Mouse (Mus musculus) CH12.LX (cell line): ENCODE measurements around the gene Zfp661. TPM values are rescaled to one million over a fixed set of nuclear protein-coding genes. Genes with fewer than 3 reads are reported as not detected.

ENCODE experiments used
- DNase-seq: peaks from one replicate; pipeline ENCODE4 v3.0.0-alpha.2; 2013; ENCODE audit errors: extremely low read depth
- H3K27ac ChIP-seq: 2 replicates; pipeline ENCODE4 v1.5.1; 2012; ENCODE audit warnings: low read depth, mild to moderate bottlenecking, control low read depth, moderate library complexity; ENCODE audit not compliant: insufficient read depth
- H3K27me3 ChIP-seq: replicated peaks from 2 replicates; pipeline ENCODE3; 2012; ENCODE audit warnings: inconsistent platforms
- H3K36me3 ChIP-seq, 2 experiments: replicated peaks in 1 of 2; 2 replicates each; pipeline versions ENCODE3 to v1.6.1; 2012; ENCODE audit warnings: inconsistent platforms in 1 of 2, low read length in 1 of 2, mild to moderate bottlenecking in 1 of 2, mixed read lengths in 1 of 2, moderate library complexity in 1 of 2; ENCODE audit not compliant: control insufficient read depth in 1 of 2, insufficient read depth in 1 of 2
- H3K4me1 ChIP-seq, 2 experiments: 2 replicates each; pipeline ENCODE4 v1.6.1; 2012; ENCODE audit warnings: inconsistent platforms in 1 of 2, moderate library complexity in 1 of 2; ENCODE audit not compliant: insufficient read depth in 2 of 2, control insufficient read depth in 1 of 2
- H3K4me2 ChIP-seq: 2 replicates; pipeline ENCODE4 v1.6.1; 2012; ENCODE audit warnings: low read depth, mild to moderate bottlenecking, control low read depth; ENCODE audit not compliant: poor library complexity, insufficient read depth, severe bottlenecking
- H3K4me3 ChIP-seq, 3 experiments: fragments of 150-350 bp in 1 of 3; sonication (generic) in 1 of 3; replicated peaks in 1 of 3; 2 replicates each; pipeline versions ENCODE3 to v1.5.1; 2011 to 2012; ENCODE audit warnings: low read depth in 2 of 3, low read length in 2 of 3, mild to moderate bottlenecking in 2 of 3, moderate library complexity in 2 of 3, control low read depth in 1 of 3, improper control_type of control experiment in 1 of 3, inconsistent platforms in 1 of 3, mixed read lengths in 1 of 3; ENCODE audit not compliant: poor library complexity in 1 of 3
- H3K79me2 ChIP-seq: replicated peaks from 2 replicates; pipeline ENCODE4 v1.6.1; 2012; ENCODE audit warnings: mild to moderate bottlenecking, moderate library complexity; ENCODE audit not compliant: control insufficient read depth, poor library complexity, insufficient read depth, severe bottlenecking; ENCODE audit errors: extremely low read depth
- H3K9ac ChIP-seq: 2 replicates; pipeline ENCODE4 v1.6.1; 2012; ENCODE audit warnings: low read depth, mild to moderate bottlenecking, control low read depth, moderate library complexity; ENCODE audit not compliant: insufficient read depth
- H3K9me3 ChIP-seq: replicated peaks from 2 replicates; pipeline ENCODE3; 2012; ENCODE audit warnings: low read length, inconsistent platforms, mixed read lengths
- BHLHE40 ChIP-seq: IDR thresholded peaks from 2 replicates; pipeline ENCODE4 v1.6.1; 2011; ENCODE audit warnings: mild to moderate bottlenecking, low read depth, low read length, improper control_type of control experiment
- CHD2 ChIP-seq: IDR thresholded peaks from 2 replicates; pipeline ENCODE4 v1.6.1; 2011; ENCODE audit warnings: low read length, improper control_type of control experiment
- ELF1 ChIP-seq: IDR thresholded peaks from 2 replicates; pipeline ENCODE4 v1.6.1; 2014; ENCODE audit warnings: low read depth, mild to moderate bottlenecking, inconsistent platforms, low read length, improper control_type of control experiment
- ETS1 ChIP-seq: conservative IDR thresholded peaks from 2 replicates; pipeline ENCODE4 v1.6.1; 2012; ENCODE audit warnings: low read depth, mild to moderate bottlenecking, inconsistent platforms, low read length, improper control_type of control experiment, moderate library complexity
- HCFC1 ChIP-seq: IDR thresholded peaks from 2 replicates; pipeline ENCODE4 v1.6.1; 2012; ENCODE audit warnings: low read depth, mild to moderate bottlenecking, inconsistent platforms, low read length, improper control_type of control experiment
- IRF4 ChIP-seq: IDR thresholded peaks from 2 replicates; pipeline ENCODE4 v1.6.1; 2014; ENCODE audit warnings: low read depth, mild to moderate bottlenecking, inconsistent platforms, low read length, improper control_type of control experiment
- JUN ChIP-seq: IDR thresholded peaks from 2 replicates; pipeline ENCODE4 v1.6.1; 2011; ENCODE audit warnings: low read depth, mild to moderate bottlenecking, low read length, improper control_type of control experiment, moderate library complexity; ENCODE audit not compliant: insufficient read depth
- MAX ChIP-seq: IDR thresholded peaks from 2 replicates; pipeline ENCODE4 v1.6.1; 2011; ENCODE audit warnings: low read length, improper control_type of control experiment
- MAZ ChIP-seq: IDR thresholded peaks from 2 replicates; pipeline ENCODE4 v1.6.1; 2012; ENCODE audit warnings: low read depth, mild to moderate bottlenecking, inconsistent platforms, low read length, improper control_type of control experiment, moderate library complexity
- MEF2A ChIP-seq: IDR thresholded peaks from 2 replicates; pipeline ENCODE4 v1.6.1; 2014; ENCODE audit warnings: low read depth, mild to moderate bottlenecking, inconsistent platforms, low read length, improper control_type of control experiment, borderline replicate concordance
- MXI1 ChIP-seq: IDR thresholded peaks from 2 replicates; pipeline ENCODE4 v1.6.1; 2011; ENCODE audit warnings: mild to moderate bottlenecking, low read depth, low read length, improper control_type of control experiment
- MYC ChIP-seq: IDR thresholded peaks from 2 replicates; pipeline ENCODE4 v1.6.1; 2011; ENCODE audit warnings: low read depth, mild to moderate bottlenecking, improper control_type of control experiment, low read length
- NRF1 ChIP-seq: IDR thresholded peaks from 2 replicates; pipeline ENCODE4 v1.6.1; 2014; ENCODE audit warnings: low read depth, mild to moderate bottlenecking, inconsistent platforms, low read length, improper control_type of control experiment, moderate library complexity
- RAD21 ChIP-seq: IDR thresholded peaks from 2 replicates; pipeline ENCODE4 v1.6.1; 2011; ENCODE audit warnings: low read depth, mild to moderate bottlenecking, low read length, improper control_type of control experiment, moderate library complexity
- SIN3A ChIP-seq: IDR thresholded peaks from 2 replicates; pipeline ENCODE4 v1.6.1; 2012; ENCODE audit warnings: low read length, improper control_type of control experiment, inconsistent platforms
- SMC3 ChIP-seq: IDR thresholded peaks from 2 replicates; pipeline ENCODE4 v1.6.1; 2011; ENCODE audit warnings: low read depth, low read length, improper control_type of control experiment
- TCF12 ChIP-seq: IDR thresholded peaks from 2 replicates; pipeline ENCODE4 v1.6.1; 2014; ENCODE audit warnings: low read depth, mild to moderate bottlenecking, inconsistent platforms, low read length, improper control_type of control experiment
- USF1 ChIP-seq: IDR thresholded peaks from 2 replicates; pipeline ENCODE4 v1.6.1; 2014; ENCODE audit warnings: low read depth, mild to moderate bottlenecking, inconsistent platforms, low read length, improper control_type of control experiment
- USF2 ChIP-seq: conservative IDR thresholded peaks from 2 replicates; pipeline ENCODE4 v1.6.1; 2011; ENCODE audit warnings: low read depth, low read length, improper control_type of control experiment
- ZNF384 ChIP-seq: IDR thresholded peaks from 2 replicates; pipeline ENCODE4 v1.6.1; 2012; ENCODE audit warnings: low read depth, low read length, improper control_type of control experiment, inconsistent platforms
- dilution Hi-C: fragments of 300-500 bp; cut with MboI; formaldehyde crosslinking; loops from 2 replicates; pipeline ENCODE4 v1.14.3; 2020; ENCODE audit warnings: low sequenced_read_pairs; ENCODE audit not compliant: extremely low pct_unique_long_range_greater_than_20kb, extremely low pct_ligation_motif_present
- in situ Hi-C: fragments of 300-500 bp; cut with MboI; formaldehyde crosslinking; loops from 3 replicates; pipeline ENCODE4 v1.14.3; 2019; ENCODE audit warnings: low sequenced_read_pairs, low pct_ligation_motif_present, low pct_unique_long_range_greater_than_20kb, mixed read lengths
- polyA plus RNA-seq: library from polyadenylated mRNA; unstranded; fragments of >175 nt; gene quantifications from 2 replicates; pipeline ENCODE4 v1.2.1, GENCODE M21; 2012; ENCODE audit warnings: low read depth; ENCODE audit not compliant: insufficient read length
- total RNA-seq, 2 experiments: library from RNA; depleted of rRNA; stranded (reverse); fragments of 300-350 nt in 1 of 2; fragments of >200 nt in 1 of 2; gene quantifications; 2 replicates each; pipeline ENCODE4 v1.2.3; 2012 to 2014

Gene Zfp661
- total and polyA plus RNA-seq, 3 experiments = 3.2 to 5.9 (median 4.7) TPM

DNA sequence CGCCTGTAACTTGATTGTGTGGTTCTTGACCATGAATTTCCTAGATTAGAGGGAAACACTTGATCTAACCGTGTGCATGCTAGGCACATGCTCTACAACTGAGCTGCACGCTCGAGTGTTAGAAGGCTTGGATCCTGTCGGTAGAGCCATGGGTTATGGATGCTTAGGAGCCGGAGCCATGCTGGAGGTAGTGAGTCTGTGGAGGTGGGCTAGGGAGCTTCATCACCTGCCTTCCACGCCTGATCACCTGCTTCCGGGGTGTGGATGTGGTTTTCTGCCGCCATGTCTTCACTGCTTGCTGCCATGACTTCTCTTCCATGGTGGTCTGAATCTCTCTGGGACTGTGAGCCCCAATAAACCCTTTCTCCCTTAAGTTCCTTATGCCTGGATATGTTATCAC, 2.0 kb upstream of the Zfp661 start:
- TF ChIP-seq USF2 (no peak), BHLHE40 (peak; percentile 76), SIN3A (peak; percentile 11; the same call in 1 of the 2 replicates), MEF2A (no peak), MYC (no peak), USF1 (no peak), HCFC1 (no peak; the same call in 1 of the 2 replicates), ELF1 (peak; percentile 69), MAX (peak; percentile 49; the same call in 1 of the 2 replicates), ETS1 (no peak), TCF12 (peak; percentile 49; the same call in 1 of the 2 replicates), MXI1 (peak; percentile 45; the same call in 1 of the 2 replicates)
- Histone ChIP-seq H3K9me3 (no peaks in the 10 kb centered on the region), H3K4me3 (peak overlapping the region; percentile 76 to 94 (median 90)), H3K27me3 (no peaks in the 10 kb centered on the region), H3K9ac (peak overlapping the region; percentile 9), H3K79me2 (peaks cover 35% of the 10 kb centered on the region), H3K27ac (peak overlapping the region; percentile 64), H3K4me2 (peak overlapping the region; percentile 94), H3K36me3 (peaks cover 17 to 26% of the 10 kb centered on the region in 2 experiments), H3K4me1 (peaks cover 2 to 45% of the 10 kb centered on the region in 2 experiments; a peak in 2 of 4 replicates)
- in situ Hi-C loops = no loop called here
- dilution Hi-C loops = no loop called here
- DNase-seq = peak; percentile 3

DNA sequence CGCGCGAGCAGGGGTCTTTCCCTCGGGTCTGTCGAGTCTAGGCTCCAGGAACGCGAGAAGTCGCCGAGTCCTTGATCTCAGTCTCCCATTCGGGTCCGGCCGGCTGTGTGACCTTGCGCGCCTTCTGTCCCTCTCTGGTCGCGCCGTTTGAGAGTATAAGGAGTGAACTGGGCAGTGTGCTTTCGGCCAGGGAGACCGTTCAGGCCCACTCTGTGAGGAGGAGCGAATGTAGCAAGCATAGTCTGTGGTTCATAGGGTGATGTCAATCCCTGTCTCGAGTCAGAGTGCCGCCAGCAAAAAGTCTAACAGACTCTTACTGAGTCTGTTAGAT, 585 bp upstream of the Zfp661 start:
- H3K4me3 ChIP-seq = peak overlapping the region; percentile 76 to 94 (median 90)
- TF ChIP-seq ETS1 (no peak), ZNF384 (no peak), SMC3 (no peak), ELF1 (no peak), IRF4 (no peak), TCF12 (no peak), SIN3A (no peak), RAD21 (no peak), HCFC1 (no peak), CHD2 (no peak), JUN (no peak), NRF1 (no peak), MAZ (no peak), USF1 (no peak)
- TF ChIP-seq, all 38 proteins: peak for 0
- DNase-seq = no peak
- peaks cover 9 to 13% of the 10 kb centered on the region in 2 experiments for H3K36me3 ChIP-seq
- peaks cover 35% of the 10 kb centered on the region for H3K79me2 ChIP-seq
- no peaks in the 10 kb centered on the region for H3K27me3 ChIP-seq
- in situ Hi-C loops = no loop called here
- H3K4me1 ChIP-seq = peaks cover 2 to 50% of the 10 kb centered on the region in 2 experiments; a peak in 2 of 4 replicates
- H3K4me2 ChIP-seq = peak overlapping the region; percentile 94
- H3K9me3 ChIP-seq = no peaks in the 10 kb centered on the region
- dilution Hi-C loops = no loop called here
- H3K9ac ChIP-seq = peak overlapping the region; percentile 9
- peak overlapping the region; percentile 80; the same call in 1 of the 2 replicates for H3K27ac ChIP-seq
